Mouse (Mus musculus) ES-E14 (cell line): Measurements from ENCODE around the gene Tnfrsf22. TPM values are rescaled to one million over a fixed set of nuclear protein-coding genes. Genes with fewer than 3 reads are reported as not detected.
"Not testable (repeated sequence)": the region's sequence is repeated elsewhere in the genome, so short reads cannot be mapped to it uniquely, and the experiment has no call there.

Experiments
- DNase-seq: peaks from one replicate; pipeline ENCODE4 v3.0.0-alpha.2; 2013; ENCODE audit warnings: low read depth, low spot score
- H3K27ac ChIP-seq: 2 replicates; pipeline ENCODE4 v1.5.1; 2012; ENCODE audit warnings: low read depth, mild to moderate bottlenecking, low read length, moderate library complexity, mixed read lengths; ENCODE audit not compliant: poor library complexity, insufficient read depth, severe bottlenecking
- H3K36me3 ChIP-seq: 2 replicates; pipeline ENCODE4 v1.6.1; 2012; ENCODE audit warnings: mild to moderate bottlenecking, low read length, moderate library complexity, mixed read lengths; ENCODE audit not compliant: control insufficient read depth, poor library complexity, insufficient read depth, severe bottlenecking
- H3K4me1 ChIP-seq, 2 experiments: fragments of 150-350 bp in 1 of 2; sonication (generic) in 1 of 2; 2 replicates each; pipeline ENCODE4 v1.6.1; 2012; ENCODE audit warnings: low read length in 2 of 2, mild to moderate bottlenecking in 1 of 2, mixed read lengths in 1 of 2; ENCODE audit not compliant: control insufficient read depth in 2 of 2, insufficient read depth in 2 of 2, poor library complexity in 1 of 2
- H3K4me3 ChIP-seq, 2 experiments: fragments of 150-350 bp in 1 of 2; sonication (generic) in 1 of 2; 2 replicates each; pipeline ENCODE4 v1.5.1; 2012; ENCODE audit warnings: low read length in 2 of 2, low read depth in 1 of 2, mild to moderate bottlenecking in 1 of 2, mixed read lengths in 1 of 2; ENCODE audit not compliant: insufficient read depth in 1 of 2, poor library complexity in 1 of 2, severe bottlenecking in 1 of 2
- H3K9ac ChIP-seq: 2 replicates; pipeline ENCODE4 v1.6.1; 2012; ENCODE audit warnings: low read depth, mild to moderate bottlenecking, low read length, mixed read lengths; ENCODE audit not compliant: poor library complexity, insufficient read depth, severe bottlenecking
- H3K9me3 ChIP-seq: fragments of 150-350 bp; sonication (generic); 2 replicates; pipeline ENCODE4 v1.6.1; 2012; ENCODE audit warnings: low read depth, mild to moderate bottlenecking, low read length; ENCODE audit not compliant: control insufficient read depth, insufficient read depth
- CHD2 ChIP-seq: IDR thresholded peaks from 2 replicates; pipeline ENCODE4 v1.6.1; 2014; ENCODE audit warnings: mild to moderate bottlenecking, low read depth, low read length, inconsistent platforms
- HCFC1 ChIP-seq: IDR thresholded peaks from 2 replicates; pipeline ENCODE4 v1.6.1; 2012; ENCODE audit warnings: low read length, inconsistent platforms, borderline replicate concordance; ENCODE audit not compliant: insufficient read depth
- MAFK ChIP-seq: IDR thresholded peaks from 2 replicates; pipeline ENCODE4 v1.6.1; 2014; ENCODE audit warnings: mild to moderate bottlenecking, low read depth, low read length, inconsistent platforms; ENCODE audit not compliant: insufficient read depth
- ZC3H11A ChIP-seq: IDR thresholded peaks from 2 replicates; pipeline ENCODE4 v1.6.1; 2012; ENCODE audit warnings: low read depth, mild to moderate bottlenecking, inconsistent platforms, low read length, borderline replicate concordance
- ZNF384 ChIP-seq: IDR thresholded peaks from 2 replicates; pipeline ENCODE4 v1.6.1; 2012; ENCODE audit warnings: low read depth, low read length, inconsistent platforms
- in situ Hi-C, 2 experiments: fragments of 600-800 bp; cut with MboI; formaldehyde crosslinking; loops; one replicate each; pipeline ENCODE4 v1.15.1; 2025; ENCODE audit warnings: low sequenced_read_pairs in 2 of 2, inconsistent platforms in 1 of 2; ENCODE audit not compliant: unreplicated experiment in 2 of 2
- total RNA-seq: library from RNA; depleted of rRNA; stranded (reverse); fragments of 300-350 nt; gene quantifications from 2 replicates; pipeline ENCODE4 v1.2.3, GENCODE M21; 2012

Gene Tnfrsf22
- total RNA-seq, 1 experiment: 12.9 TPM

DNA sequence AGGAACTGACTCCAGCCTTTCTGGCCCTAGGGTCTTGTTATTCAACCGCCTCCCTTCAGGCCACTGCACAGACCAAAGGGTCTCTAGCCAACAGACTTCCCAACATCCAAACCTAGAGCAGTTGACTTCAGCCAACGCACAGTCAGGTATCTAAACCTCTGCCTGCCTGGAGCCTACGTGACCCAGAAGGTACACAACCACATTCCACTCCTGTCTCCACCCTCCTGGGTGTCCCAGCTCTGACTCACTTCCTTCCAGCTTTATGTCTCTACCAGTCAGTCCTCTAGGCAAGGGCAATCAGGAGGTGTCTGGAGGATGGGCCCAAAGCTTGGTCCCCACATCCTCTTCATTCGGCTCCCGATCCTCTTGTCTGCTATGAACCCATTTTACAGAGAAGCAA lies 41.7 kb upstream of the Tnfrsf22 start:
- H3K9me3 ChIP-seq: no peaks in the 10 kb centered on the region
- no peak overlapping the region for H3K4me3 ChIP-seq
- H3K4me1 ChIP-seq: no peaks in the 10 kb centered on the region
- no peak for TF ChIP-seq ZNF384
- TF ChIP-seq MAFK: no peak
- no peak for TF ChIP-seq ZC3H11A
- DNase-seq: no peak
- no peak overlapping the region for H3K9ac ChIP-seq
- H3K27ac ChIP-seq: no peak overlapping the region
- in situ Hi-C loops: loop anchor here (5.0 to 10.0 kb wide), 2 partner anchors 74 to 86 kb away; partner anchors contain the start of gene Cars (in 1 of the 2)
- no peaks in the 10 kb centered on the region for H3K36me3 ChIP-seq

DNA sequence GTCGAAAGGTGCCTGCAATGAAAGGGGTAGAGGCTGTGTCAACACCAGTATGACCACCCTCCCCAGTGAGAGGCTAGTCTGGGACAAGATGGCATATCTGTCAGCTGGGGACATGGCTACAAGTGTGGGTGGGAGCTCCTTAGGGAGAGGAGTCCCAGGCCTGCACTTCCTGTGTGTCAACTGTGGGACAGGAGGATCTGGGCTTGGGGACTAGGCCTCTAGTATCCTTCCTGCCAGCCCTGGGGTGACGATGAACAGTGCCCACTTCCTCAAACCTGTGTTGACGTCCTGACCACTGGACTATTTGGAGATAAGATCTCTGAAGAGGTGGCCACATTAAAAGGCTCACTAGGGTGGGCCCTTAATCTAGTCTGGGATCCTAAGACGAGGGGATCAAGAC lies 40.5 kb upstream of the Tnfrsf22 start:
- Histone ChIP-seq H3K36me3 (no peaks in the 10 kb centered on the region), H3K4me3 (no peak overlapping the region), H3K4me1 (no peaks in the 10 kb centered on the region), H3K9ac (no peak overlapping the region), H3K27ac (no peak overlapping the region), H3K9me3 (no peaks in the 10 kb centered on the region)
- no peak for DNase-seq
- TF ChIP-seq ZNF384: no peak
- TF ChIP-seq HCFC1: no peak
- TF ChIP-seq CHD2: no peak
- no peak for TF ChIP-seq ZC3H11A
- no peak for TF ChIP-seq MAFK
- in situ Hi-C loops: loop anchor here (5.0 to 10.0 kb wide), 2 partner anchors 73 to 85 kb away; partner anchors contain the start of gene Cars (in 1 of the 2)

DNA sequence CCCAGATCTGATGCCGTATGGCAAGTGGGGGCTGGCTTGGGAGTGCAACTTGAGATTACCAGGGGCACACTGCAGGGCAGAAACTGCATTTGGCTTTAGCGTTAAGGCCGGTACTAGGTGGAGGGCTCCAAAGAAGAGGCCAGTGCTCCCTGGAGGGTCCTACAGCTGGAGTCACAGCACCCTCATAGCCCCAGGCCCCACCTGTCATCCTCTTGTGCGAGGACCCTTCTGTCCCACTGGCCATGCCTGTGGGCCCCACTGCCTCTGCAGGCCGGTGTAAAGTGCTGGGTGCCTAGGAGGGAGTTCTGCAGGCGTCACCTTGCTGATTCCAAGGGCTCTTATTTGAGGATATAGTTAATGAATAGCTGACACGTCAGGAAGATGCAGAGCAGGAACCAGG lies 40.0 kb upstream of the Tnfrsf22 start:
- H3K27ac ChIP-seq: no peak overlapping the region
- no peak overlapping the region for H3K4me3 ChIP-seq
- H3K4me1 ChIP-seq: no peaks in the 10 kb centered on the region
- no peaks in the 10 kb centered on the region for H3K9me3 ChIP-seq
- TF ChIP-seq ZC3H11A: no peak
- no peak for TF ChIP-seq ZNF384
- no peak for TF ChIP-seq CHD2
- no peak for TF ChIP-seq MAFK
- no peak for TF ChIP-seq HCFC1
- H3K36me3 ChIP-seq: no peaks in the 10 kb centered on the region
- in situ Hi-C loops: no loop called here
- no peak overlapping the region for H3K9ac ChIP-seq
- no peak for DNase-seq

DNA sequence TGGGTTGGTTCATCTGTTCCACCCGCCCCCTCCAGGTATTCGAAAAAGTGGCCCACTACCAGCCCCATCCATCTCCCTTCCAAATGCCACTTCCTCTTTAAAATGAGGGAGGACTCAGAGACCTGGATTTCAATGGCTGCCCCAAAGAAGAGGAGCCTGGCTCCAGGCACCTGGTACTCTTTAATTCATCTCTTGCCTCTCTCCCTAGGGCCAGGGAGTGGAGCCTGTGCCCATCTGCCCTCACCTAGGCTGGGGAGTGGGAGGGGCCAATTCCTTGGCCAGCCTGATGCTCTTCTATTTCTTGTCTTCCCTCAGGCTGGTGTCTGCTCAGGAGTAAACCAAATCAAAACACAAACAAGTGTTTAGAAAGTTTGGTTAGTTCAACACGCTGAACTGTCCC lies 37.2 kb upstream of the Tnfrsf22 start:
- H3K4me3 ChIP-seq, H3K27ac ChIP-seq, DNase-seq, H3K9ac ChIP-seq, H3K9me3 ChIP-seq, in situ Hi-C loops, H3K36me3 ChIP-seq, H3K4me1 ChIP-seq: not testable (repeated sequence)

DNA sequence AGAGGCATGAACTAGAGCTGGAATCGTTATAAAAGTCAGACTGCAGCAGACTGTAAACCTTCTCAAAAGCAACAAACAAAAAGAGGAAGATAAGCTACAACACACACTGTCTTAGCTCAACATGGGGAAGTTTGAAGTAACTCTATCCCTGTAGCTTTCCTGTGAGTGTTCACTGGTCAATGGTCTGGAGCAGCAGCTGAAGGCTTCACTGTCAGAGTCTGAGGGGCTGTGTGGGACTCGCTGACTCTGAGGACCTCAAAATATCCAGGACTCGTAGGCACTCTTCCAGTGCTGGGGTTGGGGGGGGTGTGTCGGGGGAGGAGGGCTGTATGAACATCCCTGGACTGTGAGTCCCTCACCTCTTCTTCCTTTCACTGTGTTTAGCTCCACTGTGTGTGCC lies 36.7 kb upstream of the Tnfrsf22 start:
- H3K4me3 ChIP-seq, in situ Hi-C loops, DNase-seq, H3K36me3 ChIP-seq, H3K4me1 ChIP-seq, H3K9ac ChIP-seq, H3K9me3 ChIP-seq, H3K27ac ChIP-seq: not testable (repeated sequence)
